Mouse (Mus musculus): Measurements from ENCODE around the gene Sun2.

GRCm38 (mm10) chr15:79763001-79763400 lies 20.7 kb upstream of the Sun2 start:
- TF ChIP-seq POLR2A (IDR thresholded peaks at IDR 0.05; ENCODE audit: extremely low read depth, insufficient read depth, low read length) (no peak), CTCF (IDR thresholded peaks at IDR 0.05; ENCODE audit: low read depth, low read length) (no peak)

Measured in liver, adult 2 months (tissue).